Mouse (Mus musculus) adrenal gland, adult (tissue): ENCODE measurements at regions not wholly inside any gene's neighbourhood (a gene's known extent, or its start where the extent isn't known, plus 50 kb on each side); places are given as distances from the start of the nearest gene placed in this dataset.

ENCODE experiments used
- DNase-seq, 2 experiments: peaks; one replicate each; pipeline ENCODE4 v3.0.0; 2022 to 2023; ENCODE audit warnings: low spot score in 1 of 2; ENCODE audit not compliant: inconsistent age in 2 of 2

- DNase-seq = no peak
Observed at GRCm38 (mm10) chr11:111689899-111690298, 623.9 kb downstream of the Kcnj2 start.

DNA sequence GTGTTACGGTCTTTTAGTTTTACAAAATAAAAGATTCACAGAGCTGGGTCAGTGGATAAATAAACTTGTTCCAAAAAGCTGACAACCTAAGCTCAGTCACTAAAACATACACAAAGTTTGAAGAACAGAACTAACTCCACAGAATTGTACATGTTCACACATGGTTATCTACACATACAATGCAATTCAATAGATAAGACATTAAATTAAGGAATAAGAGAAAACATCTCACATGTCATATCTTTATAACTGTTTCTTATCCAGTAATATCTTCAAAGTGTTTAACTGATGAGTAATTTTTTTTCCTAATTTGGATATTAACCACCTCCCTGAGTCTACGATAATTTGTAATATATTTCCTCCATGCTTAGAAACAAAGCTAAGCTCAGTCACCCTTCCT, 625.5 kb downstream of the Kcnj2 start:
- DNase-seq = no peak

GRCm38 (mm10) chr11:111696668-111697067, 630.7 kb downstream of the Kcnj2 start:
- DNase-seq = no peak

DNA sequence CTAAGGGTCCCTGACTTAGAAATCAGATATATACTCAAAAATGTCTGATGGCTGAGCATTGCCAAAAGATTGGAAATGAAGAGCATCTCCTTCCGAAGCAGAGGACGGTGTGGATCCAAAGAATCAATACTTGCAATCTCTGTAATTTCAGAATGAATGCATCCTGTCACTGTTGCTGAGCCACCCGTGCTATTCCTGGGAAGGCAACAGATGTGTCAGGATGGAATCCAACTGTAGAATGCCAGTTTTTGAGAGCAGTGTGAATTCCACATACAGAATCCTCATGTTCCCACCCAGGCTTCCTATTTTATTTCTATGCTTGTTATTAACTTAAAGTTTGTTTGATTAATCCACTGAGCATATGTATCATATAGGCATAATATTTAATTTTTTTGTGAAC, 633.9 kb downstream of the Kcnj2 start:
- no peak for DNase-seq

- no peak for DNase-seq
Observed at GRCm38 (mm10) chr11:111706882-111707281, 640.9 kb downstream of the Kcnj2 start.

- no peak for DNase-seq
Observed at GRCm38 (mm10) chr11:111715401-111715800, 649.4 kb downstream of the Kcnj2 start.

- DNase-seq = no peak
Observed at GRCm38 (mm10) chr11:111722276-111722675, 656.3 kb downstream of the Kcnj2 start.

GRCm38 (mm10) chr11:111728148-111728547, 662.2 kb downstream of the Kcnj2 start:
- DNase-seq = no peak

- DNase-seq = no peak
Observed at GRCm38 (mm10) chr11:111732096-111732495, 666.1 kb downstream of the Kcnj2 start.

DNA sequence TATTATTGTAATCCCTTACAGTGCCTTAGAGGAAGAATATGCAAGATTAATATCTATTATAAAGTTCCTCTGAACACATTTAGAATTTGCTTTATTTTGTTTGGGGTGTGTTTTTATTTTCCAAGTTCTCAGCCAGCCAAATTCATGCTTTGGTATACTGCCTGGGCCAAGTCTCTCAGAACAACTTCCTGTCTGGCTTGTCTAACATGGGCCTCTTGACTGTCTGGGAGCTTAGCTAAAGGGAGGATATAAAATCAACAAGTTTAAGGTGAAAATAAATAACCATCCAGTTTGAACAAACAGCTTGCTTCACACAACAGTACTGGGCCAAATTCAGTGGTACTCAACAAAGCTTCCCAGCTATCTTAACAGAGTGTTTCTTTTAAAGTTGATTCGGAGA, 669.5 kb downstream of the Kcnj2 start:
- no peak for DNase-seq

DNA sequence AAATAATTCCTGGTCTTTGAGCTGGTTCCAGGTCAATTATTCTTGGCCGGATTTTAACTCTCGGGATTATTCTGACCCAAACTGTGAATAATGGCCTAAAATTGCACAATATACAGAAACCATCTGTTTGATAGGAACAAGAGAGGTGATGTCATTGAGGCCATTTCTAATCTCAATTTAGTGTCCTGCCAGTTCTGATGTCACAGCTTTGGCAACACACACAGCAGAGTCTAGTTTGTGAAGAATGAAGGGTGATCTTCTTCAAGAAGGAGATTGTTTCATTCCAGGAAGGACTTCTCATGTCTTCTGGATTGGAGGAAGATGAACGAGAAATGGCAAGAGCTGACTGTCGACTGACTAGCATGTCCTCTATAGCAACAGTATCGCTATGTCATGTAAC, 670.0 kb downstream of the Kcnj2 start:
- no peak for DNase-seq

DNA sequence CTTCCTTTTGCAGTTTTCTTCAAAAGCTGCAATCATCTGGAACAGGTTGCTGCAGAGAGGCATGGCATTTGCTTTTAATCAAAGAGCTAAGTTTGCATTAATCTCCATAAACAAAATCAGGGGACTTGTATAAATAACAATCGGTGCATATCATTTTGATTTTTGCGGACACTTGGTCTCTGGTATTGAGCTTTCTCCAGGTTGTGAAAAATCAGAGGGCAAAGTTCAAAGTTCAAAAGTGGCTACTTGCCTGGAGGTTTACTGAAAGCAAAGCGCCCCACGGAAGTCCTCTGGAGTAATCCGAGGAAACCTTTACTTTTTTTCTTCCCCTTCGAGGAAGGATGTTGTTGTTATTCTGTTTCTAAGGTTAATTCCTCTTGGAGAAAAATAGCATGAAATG, 677.4 kb downstream of the Kcnj2 start:
- no peak for DNase-seq

DNA sequence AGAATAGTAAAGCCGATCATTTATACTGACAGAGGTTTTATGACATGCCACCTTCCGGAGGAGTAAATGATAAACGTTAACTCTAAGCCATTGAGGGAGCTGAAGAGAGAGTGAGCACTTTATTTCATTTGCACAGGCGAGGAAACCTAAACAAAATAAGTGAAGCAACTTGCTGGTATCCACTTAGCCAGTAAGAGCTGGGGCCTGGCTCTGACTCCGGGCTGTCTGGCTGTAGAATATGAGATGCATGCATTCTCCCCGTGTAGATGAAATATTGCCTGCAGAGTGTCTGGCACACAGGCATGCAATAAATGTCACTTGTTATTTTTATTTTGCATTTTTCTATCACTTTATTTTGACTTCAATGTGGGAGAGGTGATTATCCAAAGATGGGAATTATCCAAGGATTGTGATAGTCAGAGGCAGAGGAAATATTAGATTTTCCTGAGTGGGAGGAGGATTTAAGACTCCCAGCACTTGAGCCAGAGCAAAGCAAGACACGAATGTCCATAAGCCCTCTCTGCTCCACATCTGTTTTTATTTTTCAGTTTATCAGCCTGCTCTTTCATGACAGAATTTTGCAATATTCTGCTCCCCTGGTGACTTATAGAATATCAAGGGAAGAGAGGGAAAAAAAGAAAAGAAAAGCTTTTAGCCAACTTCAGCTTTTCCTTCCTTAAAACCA, 681.4 kb downstream of the Kcnj2 start:
- no peak for DNase-seq

DNA sequence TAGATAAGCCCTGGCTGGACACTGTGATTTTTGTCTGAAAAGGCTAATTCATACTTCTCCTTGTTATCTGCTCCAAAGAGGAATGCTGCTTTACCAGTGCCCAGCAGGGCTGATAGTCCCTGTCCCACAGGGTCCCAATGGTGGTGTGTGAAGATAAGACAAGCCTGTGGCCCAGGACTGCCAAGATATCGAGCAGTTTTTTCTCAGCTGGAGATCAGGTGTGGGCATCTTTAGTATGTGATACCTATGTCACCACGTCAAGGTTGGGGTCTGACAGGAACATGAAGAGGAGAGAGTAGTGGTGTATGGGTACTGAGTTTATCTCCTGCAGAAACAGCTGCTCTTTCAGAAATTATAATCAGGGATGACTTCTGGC, 682.0 kb downstream of the Kcnj2 start:
- no peak for DNase-seq

- no peak for DNase-seq
Observed at GRCm38 (mm10) chr11:111748496-111748895, 682.5 kb downstream of the Kcnj2 start.

- DNase-seq = no peak
Observed at GRCm38 (mm10) chr11:111754735-111755134, 688.8 kb downstream of the Kcnj2 start.

- no peak for DNase-seq
Observed at GRCm38 (mm10) chr11:111763081-111763480, 697.1 kb downstream of the Kcnj2 start.

DNA sequence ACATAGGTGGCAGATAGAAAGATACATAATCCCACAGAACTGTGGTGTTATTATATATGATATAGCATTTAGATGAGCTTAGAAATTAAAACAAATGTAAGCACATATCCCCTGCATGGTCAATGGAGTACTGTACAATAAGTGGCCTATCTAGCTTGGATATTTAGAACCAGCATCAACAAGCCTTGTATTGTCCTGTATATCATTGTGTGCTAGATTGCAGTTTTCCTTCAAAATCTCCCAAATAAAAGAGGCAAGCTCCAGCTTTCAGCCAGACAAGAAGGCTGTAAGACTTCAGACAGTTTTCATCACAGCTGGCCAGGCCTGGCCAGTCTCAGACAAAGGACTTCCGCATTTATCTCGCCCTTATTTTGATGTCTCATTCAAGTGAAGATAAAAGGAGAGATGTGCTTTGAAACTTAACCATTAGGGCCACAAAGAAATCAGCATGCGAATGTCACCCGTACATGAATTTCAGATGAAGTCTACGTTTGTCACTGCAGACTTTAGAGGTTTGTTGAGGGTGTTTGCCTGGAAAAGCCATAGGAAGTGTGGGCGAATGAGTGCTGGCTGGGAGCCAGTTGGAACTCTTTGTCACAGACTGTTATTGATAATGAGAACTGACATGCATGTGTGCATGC, 700.5 kb downstream of the Kcnj2 start:
- DNase-seq = no peak

- no peak for DNase-seq
Observed at GRCm38 (mm10) chr11:111767012-111767392, 701.0 kb downstream of the Kcnj2 start.

- no peak for DNase-seq
Observed at GRCm38 (mm10) chr11:111774108-111774679, 708.2 kb downstream of the Kcnj2 start.

DNA sequence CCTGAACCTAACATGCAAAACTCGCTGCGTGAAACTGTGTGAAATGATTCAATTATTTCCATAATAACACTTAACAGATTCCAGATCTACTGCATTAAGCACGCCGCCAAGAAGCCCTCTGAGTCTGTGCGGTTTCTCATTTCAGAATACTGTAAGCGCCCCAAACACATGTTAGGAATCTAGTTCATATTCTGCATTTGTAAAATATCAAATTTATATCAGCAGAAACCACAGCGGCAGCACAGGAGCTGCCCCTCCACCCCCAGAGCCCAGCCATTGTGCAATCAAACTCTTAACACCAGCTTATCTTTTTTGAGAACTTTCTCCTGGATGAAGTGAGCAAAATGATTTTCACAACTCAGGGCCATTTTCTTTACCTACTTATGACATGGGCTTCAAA, 715.4 kb downstream of the Kcnj2 start:
- no peak for DNase-seq

GRCm38 (mm10) chr11:111791267-111791926, 725.4 kb downstream of the Kcnj2 start:
- DNase-seq = no peak
